Mouse (Mus musculus) ovary, postnatal 14 days (tissue): ENCODE measurements around the gene Txn2.
A peak's percentile ranks its signal among the peaks of the same experiment; 100 is the strongest.

Source experiments
- DNase-seq: peaks from one replicate; pipeline ENCODE4 v3.0.0; 2022; ENCODE audit warnings: low spot score

Gene Txn2

GRCm38 (mm10) chr15:77906545-77906944, 22.3 kb downstream of the Txn2 start:
- DNase-seq: no peak

- no peak for DNase-seq
These were observed 22.7 kb downstream of the Txn2 start for GRCm38 (mm10) chr15:77906081-77906480.

DNA sequence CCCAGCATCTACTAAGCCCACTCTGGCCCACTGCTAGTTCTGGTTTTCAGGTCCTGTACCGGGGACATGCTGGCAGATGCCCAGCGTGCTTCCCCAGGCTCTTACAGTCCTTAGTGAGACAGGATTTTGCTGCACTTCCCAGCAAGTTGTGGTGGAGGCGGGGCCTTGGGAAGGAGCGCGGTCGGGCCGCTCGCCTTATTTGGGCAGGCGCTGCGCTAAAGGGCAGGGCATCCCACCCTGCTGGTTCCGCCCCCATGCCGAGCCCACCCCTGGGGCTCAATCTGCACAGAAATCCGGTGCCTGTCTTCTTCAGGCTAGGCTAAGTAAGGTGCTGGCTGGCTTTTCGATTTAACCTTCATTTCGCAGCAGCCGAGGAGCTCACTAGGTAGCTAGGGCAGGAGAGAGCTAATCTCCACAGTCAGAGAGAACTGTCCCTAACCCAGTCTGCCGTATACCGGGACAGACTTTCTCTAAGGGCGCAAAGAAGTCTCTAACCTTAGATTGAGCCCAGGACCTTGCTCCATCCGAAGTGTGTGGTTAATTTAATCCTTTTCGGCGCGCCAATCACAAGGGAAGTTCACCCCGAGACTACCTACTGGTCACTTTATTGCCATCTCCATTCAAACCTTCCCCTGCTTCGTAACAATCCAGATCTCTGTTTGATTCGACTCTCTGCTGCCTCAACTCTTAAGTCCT, 23.4 kb downstream of the Txn2 start:
- peak; percentile 67 for DNase-seq

DNA sequence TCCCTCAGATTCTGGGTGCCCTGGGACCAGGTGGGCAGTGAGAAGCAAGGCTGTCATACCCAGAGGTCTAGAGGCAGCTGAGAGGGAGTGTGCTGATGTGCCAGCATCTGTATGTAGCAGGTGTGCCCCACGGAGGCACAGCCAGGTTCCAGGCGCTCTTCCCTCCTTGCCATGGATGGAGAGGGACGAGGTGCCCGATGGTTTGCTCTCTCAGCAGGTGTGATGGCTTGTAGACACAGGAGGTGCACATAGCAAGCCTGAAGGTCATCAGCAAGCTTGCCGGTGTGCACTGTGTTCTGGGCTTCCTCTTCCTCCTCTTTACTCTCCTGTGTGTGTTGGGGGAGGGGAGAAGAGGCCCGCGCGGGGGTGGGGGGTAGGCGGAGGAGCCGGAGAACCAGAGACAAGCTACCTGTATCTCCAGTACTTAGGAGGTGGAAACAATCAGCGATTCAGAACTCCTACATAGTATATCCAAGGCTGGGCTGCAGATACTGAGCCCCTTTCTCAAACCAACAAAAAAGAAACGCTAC, 24.4 kb downstream of the Txn2 start:
- DNase-seq: no peak

- DNase-seq: no peak
These were observed 25.6 kb downstream of the Txn2 start for GRCm38 (mm10) chr15:77903176-77903575.

DNA sequence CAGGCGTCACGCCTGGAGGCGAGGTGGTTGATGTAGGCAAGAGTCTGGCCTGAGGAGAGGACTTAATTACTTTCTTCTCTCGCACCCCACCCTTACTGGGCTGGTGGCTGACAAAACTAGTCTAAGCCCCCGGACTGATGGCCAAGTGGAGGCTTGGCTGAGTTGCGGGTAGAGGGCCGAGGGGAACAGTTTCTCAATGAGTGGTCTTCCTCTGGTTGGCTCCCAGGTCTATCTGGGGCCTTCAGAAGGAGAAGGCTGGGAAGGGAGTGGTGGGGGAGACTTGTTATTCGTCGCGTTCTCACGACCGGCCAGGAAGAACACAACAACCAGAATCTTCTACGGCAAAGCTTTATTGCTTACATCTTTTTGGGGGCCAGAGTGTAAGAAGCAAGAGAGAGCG, 33.9 kb downstream of the Txn2 start:
- DNase-seq: no peak

- DNase-seq: no peak
These were observed 35.5 kb downstream of the Txn2 start for GRCm38 (mm10) chr15:77893292-77893691.

DNA sequence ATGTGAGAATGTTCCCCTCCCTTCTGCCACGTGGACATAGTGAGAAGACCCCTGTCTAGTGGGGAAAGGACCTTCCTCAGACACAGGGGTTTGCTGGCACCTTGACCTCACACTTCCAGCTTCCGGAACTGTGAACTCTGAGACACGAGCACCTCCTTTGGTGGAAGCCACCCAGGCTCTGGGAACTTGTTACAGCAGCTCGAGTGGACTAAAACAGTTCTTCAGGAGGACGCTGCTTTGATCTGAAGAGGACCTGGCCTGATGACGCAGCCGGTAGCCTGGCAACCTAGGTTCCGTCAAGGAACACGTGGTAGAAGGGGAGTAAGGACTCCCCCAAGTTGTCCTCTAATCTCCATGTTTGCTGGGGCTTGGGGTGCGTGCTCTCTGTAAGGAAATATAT, 36.4 kb downstream of the Txn2 start:
- DNase-seq: no peak

DNA sequence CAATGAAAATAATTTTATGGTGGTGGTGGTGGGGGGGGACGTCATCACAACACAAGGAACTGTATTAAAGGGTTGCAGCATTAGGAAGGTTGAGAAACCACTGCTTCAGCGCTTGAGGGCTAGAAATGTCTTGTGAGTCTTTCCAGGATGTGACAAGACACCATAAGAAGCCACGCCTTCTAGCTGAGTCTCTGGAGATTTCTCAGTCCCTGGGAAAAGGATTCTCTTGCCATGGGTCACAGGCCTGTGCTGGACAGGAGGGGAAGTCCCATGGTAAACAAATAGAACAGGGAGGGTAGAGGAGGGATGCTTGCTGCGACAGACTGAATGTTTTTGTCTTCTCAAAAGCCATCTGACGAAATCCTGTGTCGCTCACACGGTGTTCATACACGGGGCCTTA, 37.0 kb downstream of the Txn2 start:
- DNase-seq: no peak

DNA sequence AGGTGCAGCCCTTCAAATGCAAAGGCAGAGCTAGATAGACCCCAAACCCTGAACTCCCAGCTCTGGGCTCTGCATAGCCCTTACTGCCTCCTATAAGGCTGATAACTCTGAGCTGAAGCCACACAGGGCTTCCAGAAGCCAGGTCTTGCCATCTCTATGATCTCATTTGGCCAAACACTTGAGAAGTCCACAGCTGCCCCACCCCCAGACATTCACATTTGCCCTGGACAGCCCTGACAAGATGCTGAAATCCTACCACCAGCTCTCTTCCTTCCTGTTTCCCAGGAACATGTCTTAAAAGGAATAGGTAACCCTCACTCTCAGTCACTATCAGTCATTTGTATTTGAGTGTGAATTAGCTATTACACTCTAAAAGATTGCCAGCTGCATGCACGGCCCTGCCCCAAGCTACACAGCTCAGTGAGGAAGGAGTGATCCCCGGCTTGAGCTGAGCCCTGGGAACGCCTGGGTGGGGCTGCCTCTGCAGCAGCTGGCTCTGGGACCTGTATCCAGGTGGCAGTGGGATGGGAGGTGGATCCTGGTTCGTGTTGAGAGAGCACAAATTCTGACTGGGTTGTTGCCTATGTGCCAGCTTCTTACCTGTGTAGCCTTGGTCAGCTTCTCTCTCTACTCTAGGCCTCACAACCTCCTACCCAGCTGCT, 38.9 kb downstream of the Txn2 start:
- DNase-seq: no peak

DNA sequence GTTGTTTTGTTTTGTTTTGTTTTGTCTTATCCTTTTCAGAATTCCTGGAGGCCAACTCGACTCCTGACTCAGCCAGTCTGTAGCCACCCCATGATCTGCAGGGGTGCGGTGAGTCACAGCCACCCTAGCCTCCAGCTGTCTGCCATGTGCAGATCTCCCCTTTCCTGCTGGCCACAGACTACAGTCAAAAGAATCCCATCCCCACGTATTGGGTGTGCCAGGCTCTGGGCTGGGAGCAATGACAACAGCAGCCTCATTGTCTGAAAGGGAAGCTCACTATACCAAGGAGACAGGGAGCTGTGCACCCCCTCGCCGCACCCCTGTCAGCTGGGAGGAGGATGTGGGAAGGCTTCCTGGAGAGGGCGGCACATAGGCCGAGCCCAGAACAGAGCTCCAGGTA, 40.5 kb downstream of the Txn2 start:
- no peak for DNase-seq

GRCm38 (mm10) chr15:77887093-77887488, 41.7 kb downstream of the Txn2 start:
- no peak for DNase-seq

- DNase-seq: no peak
These were observed 42.3 kb downstream of the Txn2 start for GRCm38 (mm10) chr15:77886369-77887092.

GRCm38 (mm10) chr15:77885945-77886344, 42.9 kb downstream of the Txn2 start:
- DNase-seq: no peak

DNA sequence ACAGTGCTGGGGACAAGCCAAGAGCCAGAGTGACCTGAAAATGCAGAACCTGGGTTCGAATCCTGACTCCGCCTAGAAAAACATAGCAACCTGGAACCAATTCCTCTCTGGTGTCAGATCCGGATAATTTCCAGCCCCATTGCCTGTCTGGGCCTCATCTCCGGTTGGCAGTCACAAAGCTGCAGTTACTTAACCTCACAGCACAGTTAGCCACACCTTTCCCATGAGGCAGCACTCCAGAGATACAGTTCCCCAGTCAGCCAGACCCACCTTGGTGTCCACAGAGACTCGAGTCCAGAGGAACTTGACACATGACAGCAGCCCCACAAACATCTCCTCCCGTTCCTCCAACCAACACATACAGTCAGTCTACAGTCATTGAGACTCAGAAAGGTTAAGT, 43.6 kb downstream of the Txn2 start:
- no peak for DNase-seq

DNA sequence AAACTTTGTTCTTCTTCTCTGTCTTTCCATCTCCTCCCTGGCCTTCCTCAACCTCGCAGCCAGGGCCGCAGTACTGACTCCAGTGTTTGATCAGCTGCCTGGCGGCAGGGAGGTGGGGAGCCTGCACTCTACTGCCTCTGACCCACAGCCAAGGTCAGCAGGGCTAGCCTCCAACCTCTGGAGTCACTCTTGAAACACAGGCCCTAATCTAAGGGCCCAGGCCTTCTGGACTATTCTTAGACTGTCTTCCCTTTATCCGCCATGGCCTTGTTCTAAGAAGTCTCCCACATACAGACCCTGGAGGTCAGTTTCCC, 45.2 kb downstream of the Txn2 start:
- no peak for DNase-seq

DNA sequence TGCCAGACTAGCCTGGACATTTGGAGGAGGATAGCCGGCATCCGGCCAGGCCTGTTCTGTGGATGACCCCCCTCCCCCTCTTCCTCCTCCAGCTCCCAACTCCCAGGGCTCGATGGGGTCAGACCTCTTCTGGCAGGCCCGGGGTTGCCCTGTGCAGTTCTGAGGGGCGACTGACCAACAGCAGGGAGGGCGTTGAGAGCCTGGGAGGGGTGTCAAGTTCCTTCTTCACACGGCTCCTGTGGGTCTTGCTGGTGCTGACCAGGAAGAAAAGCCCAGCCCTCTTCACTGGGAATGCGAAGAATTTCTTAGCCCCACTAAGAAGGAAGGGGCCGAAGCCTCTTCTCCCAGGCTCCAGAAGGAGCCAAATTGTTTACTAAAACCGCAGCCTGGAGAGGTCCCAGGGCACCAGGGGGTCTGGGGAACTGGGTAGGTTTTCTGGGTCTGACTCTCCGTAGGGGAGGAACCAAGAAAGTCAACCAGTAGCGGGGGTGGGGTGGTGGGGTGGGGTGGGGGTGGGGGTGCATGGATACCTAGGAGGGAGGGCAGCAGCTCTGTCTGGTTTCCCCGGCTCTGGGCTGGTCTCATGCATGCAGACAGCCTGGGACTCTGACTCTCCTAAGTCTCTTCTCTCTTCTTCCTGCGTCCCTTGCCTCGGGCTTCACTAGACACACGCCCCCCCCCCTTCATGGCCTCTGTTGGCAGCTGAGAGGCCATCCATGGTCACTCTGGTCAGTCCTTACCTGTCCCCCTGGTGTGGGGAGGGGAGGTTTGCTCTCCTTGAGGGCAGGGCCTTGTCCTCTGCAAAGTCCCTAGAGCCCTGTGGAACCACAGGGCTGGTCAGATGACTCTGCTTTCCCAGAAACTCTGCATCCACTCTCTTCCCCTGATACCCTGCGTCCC, 45.8 kb downstream of the Txn2 start:
- peak; percentile 56 for DNase-seq

DNA sequence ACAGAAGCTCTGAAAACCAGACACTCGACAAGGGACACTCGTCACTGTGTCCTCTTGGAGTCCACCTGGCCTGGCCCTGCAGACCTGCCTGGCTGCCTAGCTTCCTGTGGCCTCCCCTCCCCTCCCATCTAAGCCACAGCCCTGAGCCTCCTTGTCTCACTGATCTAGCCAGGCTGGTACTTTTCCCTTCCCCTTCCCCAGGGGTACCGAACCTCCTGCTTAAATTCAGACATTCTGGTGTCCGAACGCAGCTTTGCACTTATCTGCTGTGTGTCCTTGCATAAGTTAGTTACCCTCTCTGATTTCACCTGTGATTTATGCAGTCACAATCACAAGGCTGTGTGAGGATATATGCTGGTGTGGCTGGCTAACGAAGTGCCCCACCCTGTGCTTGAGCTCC, 46.5 kb downstream of the Txn2 start:
- DNase-seq: no peak

GRCm38 (mm10) chr15:77881698-77882097, 47.1 kb downstream of the Txn2 start:
- DNase-seq: no peak

GRCm38 (mm10) chr15:77880738-77881137, 48.1 kb downstream of the Txn2 start:
- no peak for DNase-seq

- no peak for DNase-seq
These were observed 49.0 kb downstream of the Txn2 start for GRCm38 (mm10) chr15:77879756-77880155.

DNA sequence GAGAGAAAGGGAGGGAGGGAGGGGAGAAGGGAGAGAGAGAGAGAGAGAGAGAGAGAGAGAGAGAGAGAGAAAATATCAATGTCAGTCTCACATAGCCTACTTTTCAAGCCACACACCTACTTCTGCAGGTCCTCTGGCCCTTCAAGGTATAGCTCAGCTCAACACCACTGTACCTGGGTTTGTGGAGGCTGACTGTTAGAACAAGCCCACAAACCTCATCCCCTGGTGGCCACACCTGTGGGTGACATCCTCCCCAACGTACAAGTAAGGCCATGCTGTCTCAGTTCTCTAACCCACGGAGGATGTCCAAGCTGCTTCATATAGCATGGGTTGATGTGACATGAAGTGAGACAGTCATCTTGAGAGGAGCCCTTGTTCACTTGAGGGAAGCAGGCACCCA, 51.6 kb downstream of the Txn2 start:
- no peak for DNase-seq
